Mouse (Mus musculus) midbrain, embryonic 16.5 days (tissue): ENCODE data around the gene Ksr2. TPM values are rescaled to one million over a fixed set of nuclear protein-coding genes. Genes with fewer than 3 reads are reported as not detected.
A peak's percentile ranks its signal among the peaks of the same experiment; 100 is the strongest.

ENCODE experiments used
- ATAC-seq: fragments of 200-750 bp; cut with Nextera tagmentation; 2 replicates; pipeline ENCODE4 v1.8.0; 2017; ENCODE audit warnings: moderate TSS enrichment
- H3K27ac ChIP-seq: fragments of 300-500 bp; sonication (generic); 2 replicates; pipeline ENCODE4 v1.5.1; 2014; ENCODE audit warnings: mild to moderate bottlenecking, low read length, mixed read lengths
- H3K27me3 ChIP-seq: fragments of 300-500 bp; sonication (generic); 2 replicates; pipeline ENCODE4 v1.6.1; 2014; ENCODE audit warnings: low read depth, low read length, mixed read lengths; ENCODE audit not compliant: control insufficient read depth, insufficient read depth
- H3K36me3 ChIP-seq: fragments of 300-500 bp; sonication (generic); 2 replicates; pipeline ENCODE4 v1.6.1; 2014; ENCODE audit warnings: mild to moderate bottlenecking, low read length, moderate library complexity, mixed read lengths; ENCODE audit not compliant: control insufficient read depth, insufficient read depth
- H3K4me1 ChIP-seq: fragments of 300-500 bp; sonication (generic); 2 replicates; pipeline ENCODE4 v1.6.1; 2014; ENCODE audit warnings: mild to moderate bottlenecking, low read length, mixed read lengths; ENCODE audit not compliant: control insufficient read depth, insufficient read depth
- H3K4me2 ChIP-seq: fragments of 300-500 bp; sonication (generic); 2 replicates; pipeline ENCODE4 v1.6.1; 2014; ENCODE audit warnings: mild to moderate bottlenecking, low read length, mixed read lengths
- H3K4me3 ChIP-seq: fragments of 300-500 bp; sonication (generic); 2 replicates; pipeline ENCODE4 v1.5.1; 2014; ENCODE audit warnings: low read depth, mild to moderate bottlenecking, low read length, moderate library complexity, mixed read lengths
- H3K9ac ChIP-seq: fragments of 300-500 bp; sonication (generic); 2 replicates; pipeline ENCODE4 v1.6.1; 2014; ENCODE audit warnings: low read depth, low read length, mixed read lengths
- H3K9me3 ChIP-seq: fragments of 300-500 bp; sonication (generic); replicated peaks from 2 replicates; pipeline ENCODE4 v1.6.1; 2014; ENCODE audit warnings: mild to moderate bottlenecking, low read length, mixed read lengths; ENCODE audit not compliant: control insufficient read depth, poor library complexity, severe bottlenecking
- WGBS: fragments of 180-500 bp; shearing (Covaris S2); extraction: QIAGEN DNeasy Blood & Tissue Kit; methylation state at CpG from one replicate; pipeline ENCODE4 v1.1.7; 2014; 5-methylcytosine and 5-hydroxymethylcytosine counted together
- polyA plus RNA-seq: library from polyadenylated mRNA; unstranded; fragments of >200 nt; fragmentation: Nextera tagmentation; extraction: Ambion mirVana; gene quantifications from 2 replicates; pipeline ENCODE4 v1.2.1, GENCODE M21; 2015

Gene Ksr2
- polyA plus RNA-seq, 1 experiment from 2014 or later = 7.5 TPM

DNA sequence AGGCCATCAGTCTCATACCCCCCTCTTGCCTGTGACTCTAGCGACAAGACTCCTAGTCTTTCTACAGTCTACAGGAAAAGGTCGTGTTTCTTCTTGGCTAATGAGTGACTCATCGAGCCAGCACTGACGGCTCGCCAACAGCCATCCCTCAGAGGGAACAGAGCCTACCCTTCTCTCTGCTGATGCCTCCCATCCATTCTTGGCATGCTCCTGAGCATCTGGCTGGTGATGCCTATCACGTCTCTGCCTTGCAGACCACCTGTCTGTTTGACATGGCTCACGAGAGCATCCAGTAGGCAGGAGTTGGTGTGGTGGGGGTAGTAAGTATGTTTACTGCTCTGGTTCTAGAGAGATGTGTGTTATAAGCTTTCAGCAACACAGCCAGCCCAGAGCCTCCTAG is 161.1 kb downstream of the Ksr2 start:
- no peak for ATAC-seq
- Histone ChIP-seq H3K4me2 (no peak overlapping the region), H3K9me3 (no peaks in the 10 kb centered on the region), H3K4me1 (no peaks in the 10 kb centered on the region), H3K36me3 (peaks cover 3% of the 10 kb centered on the region; the same call in 1 of the 2 replicates), H3K9ac (no peak overlapping the region), H3K27ac (no peak overlapping the region), H3K4me3 (no peak overlapping the region), H3K27me3 (no peaks in the 10 kb centered on the region)
- 88% methylated on average over 7 of the region's 7 CpGs for WGBS

DNA sequence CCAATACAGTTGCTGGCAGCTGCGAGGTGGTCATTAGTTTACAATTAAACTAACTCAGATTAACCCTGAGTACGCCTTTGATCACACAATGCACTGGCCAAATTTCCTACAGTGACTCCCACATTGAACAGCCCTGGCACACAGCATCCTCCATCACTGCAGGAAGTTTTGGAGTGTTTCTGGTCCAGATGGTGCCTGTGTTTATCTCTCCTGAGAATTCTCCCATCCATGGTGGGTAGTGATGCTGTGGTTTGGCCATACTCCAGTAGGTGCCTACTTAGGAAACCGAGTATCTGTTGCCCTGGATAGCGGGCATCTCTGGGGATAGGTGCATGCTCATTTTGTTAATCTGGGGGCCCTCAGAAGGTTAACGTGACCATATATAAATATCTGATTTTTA is 163.8 kb downstream of the Ksr2 start:
- no peak overlapping the region for H3K4me3 ChIP-seq
- H3K4me1 ChIP-seq = no peaks in the 10 kb centered on the region
- no peak for ATAC-seq
- H3K9me3 ChIP-seq = no peaks in the 10 kb centered on the region
- peaks cover 3% of the 10 kb centered on the region; the same call in 1 of the 2 replicates for H3K36me3 ChIP-seq
- H3K27me3 ChIP-seq = no peaks in the 10 kb centered on the region
- no peak overlapping the region for H3K9ac ChIP-seq
- H3K27ac ChIP-seq = no peak overlapping the region
- WGBS = 88% methylated on average over 5 of the region's 5 CpGs
- H3K4me2 ChIP-seq = no peak overlapping the region

DNA sequence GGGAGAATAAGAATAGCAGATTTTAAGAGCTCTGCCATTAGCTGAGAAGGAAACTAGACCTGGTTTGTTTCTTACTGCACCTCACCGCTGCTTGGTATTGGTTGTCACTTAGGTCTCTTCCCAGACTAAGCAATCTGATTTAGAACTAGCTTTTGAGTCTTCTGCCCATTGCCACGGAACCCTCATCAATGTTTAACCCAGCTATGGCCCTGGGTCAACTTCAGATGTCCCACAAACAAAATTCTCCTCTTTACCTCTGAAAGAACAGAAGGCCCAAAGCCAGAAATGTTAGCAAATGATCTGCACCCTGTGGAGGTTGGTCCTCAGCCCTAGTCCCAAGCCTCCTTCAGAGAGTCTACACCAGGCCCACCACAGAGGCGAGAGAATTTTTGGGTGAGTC is 167.9 kb downstream of the Ksr2 start:
- no peaks in the 10 kb centered on the region for H3K36me3 ChIP-seq
- H3K4me2 ChIP-seq = no peak overlapping the region
- no peaks in the 10 kb centered on the region for H3K27me3 ChIP-seq
- H3K4me1 ChIP-seq = no peaks in the 10 kb centered on the region
- no peaks in the 10 kb centered on the region for H3K9me3 ChIP-seq
- 93% methylated on average over 3 of the region's 3 CpGs for WGBS
- no peak overlapping the region for H3K9ac ChIP-seq
- no peak overlapping the region for H3K4me3 ChIP-seq
- no peak for ATAC-seq
- H3K27ac ChIP-seq = no peak overlapping the region

DNA sequence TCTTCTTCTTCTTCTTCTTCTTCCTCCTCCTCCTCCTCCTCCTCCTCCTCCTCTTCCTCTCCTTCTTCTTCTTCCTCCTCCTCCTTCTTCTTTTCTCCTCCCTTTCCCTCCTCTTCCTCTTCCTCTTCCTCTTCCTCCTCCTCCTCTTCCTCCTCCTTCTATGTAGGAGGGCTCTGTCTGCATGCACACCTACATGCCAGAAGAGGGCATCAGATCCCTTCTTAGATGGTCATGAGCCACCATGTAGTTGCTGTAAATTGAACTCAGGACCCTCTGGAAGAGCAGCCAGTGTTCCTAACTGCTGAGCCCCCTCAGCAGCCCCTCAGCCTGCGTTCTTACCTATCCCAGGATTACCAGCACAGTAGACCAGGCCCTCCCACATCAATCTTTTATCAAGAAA is 170.6 kb downstream of the Ksr2 start:
- Histone ChIP-seq H3K4me1 (no peaks in the 10 kb centered on the region), H3K27ac (no peak overlapping the region), H3K9me3 (no peaks in the 10 kb centered on the region), H3K27me3 (no peaks in the 10 kb centered on the region), H3K36me3 (no peaks in the 10 kb centered on the region), H3K9ac (no peak overlapping the region), H3K4me3 (no peak overlapping the region), H3K4me2 (no peak overlapping the region)
- WGBS = 70% methylated on average over 1 of the region's 1 CpGs
- no peak for ATAC-seq

DNA sequence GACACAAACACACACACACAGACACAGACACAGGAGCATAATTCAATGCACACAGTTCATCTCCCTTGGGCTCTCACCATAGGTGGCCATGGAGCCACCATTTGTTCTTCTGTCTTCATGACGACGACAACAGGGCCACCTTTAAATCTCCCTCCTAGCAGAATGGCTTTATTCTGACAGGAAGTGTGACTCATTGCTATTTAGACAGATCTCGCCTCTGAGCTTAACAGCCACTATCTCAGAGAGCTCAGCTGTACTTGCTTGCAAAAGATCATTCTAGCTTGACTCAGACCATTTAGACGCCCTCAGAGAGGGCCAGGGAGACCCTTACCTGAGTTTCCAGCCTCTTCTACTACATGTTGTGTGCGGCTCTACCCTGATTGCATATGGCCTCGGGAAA is 175.5 kb downstream of the Ksr2 start:
- 69% methylated on average over 6 of the region's 6 CpGs for WGBS
- no peak for ATAC-seq
- H3K9ac ChIP-seq = no peak overlapping the region
- H3K9me3 ChIP-seq = no peaks in the 10 kb centered on the region
- peaks cover 3% of the 10 kb centered on the region; the same call in 1 of the 2 replicates for H3K4me1 ChIP-seq
- H3K27ac ChIP-seq = no peak overlapping the region
- H3K36me3 ChIP-seq = no peaks in the 10 kb centered on the region
- no peaks in the 10 kb centered on the region for H3K27me3 ChIP-seq
- H3K4me2 ChIP-seq = no peak overlapping the region
- H3K4me3 ChIP-seq = no peak overlapping the region

DNA sequence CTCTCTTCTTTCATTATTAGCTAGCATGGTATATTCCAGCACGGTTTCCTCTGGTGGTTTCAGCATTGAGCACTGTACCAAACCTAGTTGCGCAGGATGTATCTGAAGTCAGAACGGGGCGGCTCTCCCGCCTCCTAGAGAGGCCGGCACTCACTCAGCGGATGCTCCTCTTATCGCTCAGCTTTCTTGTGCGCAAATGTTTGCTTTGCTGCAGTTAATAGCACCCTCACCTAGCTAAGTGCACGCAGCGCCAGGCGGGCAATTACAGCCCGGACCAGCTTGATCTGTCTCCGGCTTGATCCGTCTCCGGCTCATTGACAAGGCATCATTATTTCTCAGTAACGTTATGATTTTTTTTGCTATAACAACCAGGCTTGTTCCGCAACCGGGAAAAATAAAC is 179.5 kb downstream of the Ksr2 start:
- ATAC-seq = peak; percentile 47; the same call in 1 of the 2 replicates
- Histone ChIP-seq H3K9ac (no peak overlapping the region), H3K27me3 (no peaks in the 10 kb centered on the region), H3K4me3 (no peak overlapping the region), H3K4me2 (no peak overlapping the region), H3K9me3 (no peaks in the 10 kb centered on the region), H3K36me3 (no peaks in the 10 kb centered on the region), H3K27ac (peak overlapping the region; percentile 7; the same call in 1 of the 2 replicates), H3K4me1 (peaks cover 3% of the 10 kb centered on the region; the same call in 1 of the 2 replicates)
- WGBS = 62% methylated on average over 19 of the region's 19 CpGs

DNA sequence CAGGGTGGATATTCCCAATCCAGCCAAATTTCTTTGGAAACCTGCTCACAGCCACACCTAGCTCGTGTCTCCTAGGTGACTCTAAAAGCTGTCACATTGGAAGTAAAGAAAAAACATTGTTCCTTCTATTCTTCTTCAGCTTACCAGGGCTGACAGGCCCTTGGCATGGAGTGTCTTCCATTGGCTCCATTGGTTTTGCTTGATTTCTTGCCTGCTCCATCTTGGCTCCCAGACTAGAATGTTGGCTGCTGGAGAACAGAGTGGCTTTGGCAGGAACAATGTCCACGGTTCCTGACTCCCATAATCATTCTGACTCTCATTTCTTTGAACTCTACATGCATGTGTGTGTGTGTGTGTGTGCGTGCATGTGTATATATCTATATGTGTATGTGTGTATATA is 183.0 kb downstream of the Ksr2 start:
- H3K4me1 ChIP-seq = peaks cover 11% of the 10 kb centered on the region; the same call in 1 of the 2 replicates
- no peak overlapping the region for H3K4me3 ChIP-seq
- H3K4me2 ChIP-seq = no peak overlapping the region
- H3K27ac ChIP-seq = no peak overlapping the region
- no peaks in the 10 kb centered on the region for H3K27me3 ChIP-seq
- no peak overlapping the region for H3K9ac ChIP-seq
- H3K36me3 ChIP-seq = no peaks in the 10 kb centered on the region
- no peaks in the 10 kb centered on the region for H3K9me3 ChIP-seq
- WGBS = 87% methylated on average over 3 of the region's 3 CpGs
- ATAC-seq = no peak

DNA sequence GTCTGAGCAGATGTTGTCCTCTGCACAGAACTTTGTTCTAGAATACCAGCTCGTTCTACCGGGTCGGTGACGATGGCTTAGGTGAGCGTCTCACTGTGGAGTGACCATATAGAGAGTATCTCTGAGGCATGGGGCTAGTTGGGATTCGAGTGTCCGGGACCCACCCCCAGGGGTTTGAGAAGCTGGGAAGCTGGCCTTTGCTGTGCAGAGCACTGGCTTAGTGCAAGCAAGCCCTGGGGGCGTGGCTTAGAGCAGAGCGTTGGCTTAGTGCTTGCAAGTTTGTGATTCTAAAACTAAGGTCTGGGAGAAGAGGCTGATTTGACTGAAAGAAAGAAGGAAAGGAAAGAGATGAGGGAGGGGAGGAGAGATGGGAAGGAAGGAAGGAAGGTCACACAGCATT is 188.2 kb downstream of the Ksr2 start:
- WGBS = 61% methylated on average over 9 of the region's 9 CpGs
- no peak overlapping the region for H3K9ac ChIP-seq
- no peak overlapping the region for H3K27ac ChIP-seq
- no peaks in the 10 kb centered on the region for H3K27me3 ChIP-seq
- H3K36me3 ChIP-seq = no peaks in the 10 kb centered on the region
- no peaks in the 10 kb centered on the region for H3K9me3 ChIP-seq
- ATAC-seq = no peak
- peaks cover 8% of the 10 kb centered on the region; the same call in 1 of the 2 replicates for H3K4me1 ChIP-seq
- H3K4me3 ChIP-seq = no peak overlapping the region
- no peak overlapping the region for H3K4me2 ChIP-seq

DNA sequence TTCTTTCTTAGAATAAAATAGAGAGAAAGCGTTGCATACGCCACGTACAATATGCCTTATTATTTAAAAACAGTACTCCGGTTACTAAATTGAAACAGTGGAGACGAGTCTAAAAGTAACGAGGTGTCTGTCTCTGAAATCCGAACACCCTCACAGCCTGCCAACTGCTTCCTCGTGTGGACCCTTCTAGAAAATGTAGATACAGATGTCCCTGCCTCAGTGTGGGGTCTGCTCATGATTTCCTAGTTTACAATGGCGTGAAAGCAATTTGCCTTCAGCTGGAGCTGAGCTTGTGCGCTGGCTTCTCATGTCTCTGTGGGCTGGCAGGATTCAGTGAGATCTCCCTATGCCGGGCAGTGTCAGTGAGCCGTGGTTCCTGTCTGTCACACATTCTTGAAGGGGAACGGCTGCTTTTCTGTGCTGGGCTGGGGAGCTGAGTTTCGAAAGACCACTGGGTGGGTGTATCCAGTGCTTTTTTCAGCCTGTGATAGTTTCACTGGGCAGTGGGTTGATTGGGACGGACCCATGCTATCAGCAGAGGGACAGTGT is 194.0 kb downstream of the Ksr2 start:
- Histone ChIP-seq H3K36me3 (no peaks in the 10 kb centered on the region), H3K4me3 (no peak overlapping the region), H3K4me1 (no peaks in the 10 kb centered on the region; the same call in 1 of the 2 replicates), H3K4me2 (no peak overlapping the region), H3K27me3 (no peaks in the 10 kb centered on the region), H3K9me3 (no peaks in the 10 kb centered on the region), H3K9ac (no peak overlapping the region), H3K27ac (no peak overlapping the region)
- ATAC-seq = no peak
- 67% methylated on average over 15 of the region's 15 CpGs for WGBS
